Mouse (Mus musculus) lung, adult 2 months (tissue): ENCODE measurements at regions not wholly inside any gene's neighbourhood (a gene's known extent, or its start where the extent isn't known, plus 50 kb on each side); places are given as distances from the start of the nearest gene placed in this dataset.

Experiments
- CTCF ChIP-seq: fragments of 200-500 bp; IDR thresholded peaks from 2 replicates; pipeline ENCODE4 v1.5.1; 2011; ENCODE audit warnings: mild to moderate bottlenecking, low read length, control low read depth; ENCODE audit not compliant: insufficient read depth
- POLR2A ChIP-seq: fragments of 200-500 bp; IDR thresholded peaks from 2 replicates; pipeline ENCODE4 v1.6.1; 2011; ENCODE audit warnings: low read depth, mild to moderate bottlenecking, control low read depth, low read length, borderline replicate concordance; ENCODE audit errors: extremely low read depth

GRCm38 (mm10) chr11:63524254-63524653 is 395.5 kb downstream of the Pmp22 start:
- TF ChIP-seq CTCF, result no peak
- no peak for TF ChIP-seq POLR2A
